Mouse (Mus musculus) spleen, adult 2 months (tissue): ENCODE measurements around the gene Htr3a. TPM values are rescaled to one million over a fixed set of nuclear protein-coding genes. Genes with fewer than 3 reads are reported as not detected.

Experiments used
- DNase-seq, 2 experiments: peaks; one replicate each; pipeline versions ENCODE4 v3.0.0 to v3.0.0-alpha.2; 2012 to 2021; ENCODE audit warnings: low spot score in 2 of 2, low read depth in 1 of 2
- H3K27ac ChIP-seq: fragments of 200-500 bp; 2 replicates; pipeline ENCODE4 v1.5.1; 2012; ENCODE audit warnings: low read length, inconsistent platforms; ENCODE audit not compliant: insufficient read depth
- H3K27me3 ChIP-seq: fragments of 200-500 bp; 2 replicates; pipeline ENCODE4 v1.6.1; 2012; ENCODE audit warnings: mild to moderate bottlenecking, moderate library complexity, low read length, inconsistent platforms; ENCODE audit not compliant: control insufficient read depth, insufficient read depth
- H3K36me3 ChIP-seq: fragments of 200-500 bp; 2 replicates; pipeline ENCODE4 v1.6.1; 2012; ENCODE audit warnings: mild to moderate bottlenecking, low read length, inconsistent platforms; ENCODE audit not compliant: control insufficient read depth, insufficient read depth
- H3K4me1 ChIP-seq: fragments of 200-500 bp; 2 replicates; pipeline ENCODE4 v1.6.1; 2011; ENCODE audit warnings: inconsistent platforms; ENCODE audit not compliant: control insufficient read depth, insufficient read depth, insufficient read length
- H3K4me3 ChIP-seq: fragments of 200-500 bp; 2 replicates; pipeline ENCODE4 v1.5.1; 2011; ENCODE audit warnings: mild to moderate bottlenecking, inconsistent platforms; ENCODE audit not compliant: insufficient read depth, insufficient read length; ENCODE audit errors: extremely low read depth
- CTCF ChIP-seq: fragments of 200-500 bp; IDR thresholded peaks from 2 replicates; pipeline ENCODE4 v1.5.1; 2011; ENCODE audit warnings: mild to moderate bottlenecking, inconsistent platforms; ENCODE audit not compliant: insufficient read depth, insufficient read length, insufficient replicate concordance; ENCODE audit errors: extremely low read depth
- POLR2A ChIP-seq: fragments of 200-500 bp; IDR thresholded peaks from 2 replicates; pipeline ENCODE4 v1.6.1; 2011; ENCODE audit warnings: low read depth, low read length, inconsistent platforms
- WGBS: fragments of 180-500 bp; shearing (Covaris S2); methylation state at CpG from one replicate; pipeline ENCODE4 v1.1.7; 2018; 5-methylcytosine and 5-hydroxymethylcytosine counted together
- polyA plus RNA-seq: library from polyadenylated mRNA; depleted of rRNA; stranded (reverse); fragments of >200 nt; gene quantifications from 2 replicates; pipeline ENCODE4 v1.2.3, GENCODE M21; 2012

The Htr3a gene
- polyA plus RNA-seq, 1 experiment = 0.05 TPM

- TF ChIP-seq POLR2A (no peak), CTCF (no peak)
- Histone ChIP-seq H3K27me3 (no peaks in the 10 kb centered on the region), H3K27ac (no peak overlapping the region), H3K4me3 (no peak overlapping the region), H3K36me3 (no peaks in the 10 kb centered on the region), H3K4me1 (no peaks in the 10 kb centered on the region)
- no peak for DNase-seq
- WGBS = 78% methylated on average over 2 of the region's 2 CpGs
Observed at GRCm38 (mm10) chr9:48903766-48904165, 7.1 kb downstream of the Htr3a start.

GRCm38 (mm10) chr9:48898551-48898950 is 12.3 kb downstream of the Htr3a start:
- TF ChIP-seq CTCF (no peak), POLR2A (no peak)
- WGBS = 21% methylated on average over 8 of the region's 8 CpGs
- no peak for DNase-seq

GRCm38 (mm10) chr9:48895819-48896536 is 14.9 kb downstream of the Htr3a start:
- no peak overlapping the region for H3K27ac ChIP-seq
- H3K4me3 ChIP-seq = no peak overlapping the region
- no peaks in the 10 kb centered on the region for H3K36me3 ChIP-seq
- H3K27me3 ChIP-seq = no peaks in the 10 kb centered on the region
- DNase-seq = no peak
- H3K4me1 ChIP-seq = no peaks in the 10 kb centered on the region
- no peak for TF ChIP-seq POLR2A
- no peak for TF ChIP-seq CTCF
- WGBS = 40% methylated on average over 18 of the region's 18 CpGs

More at GRCm38 (mm10) chr9:48898551-48898950, 12.3 kb downstream of the Htr3a start:
- H3K36me3 ChIP-seq = no peaks in the 10 kb centered on the region
- no peak overlapping the region for H3K27ac ChIP-seq
- H3K4me1 ChIP-seq = no peaks in the 10 kb centered on the region
- H3K4me3 ChIP-seq = no peak overlapping the region
- H3K27me3 ChIP-seq = no peaks in the 10 kb centered on the region

- 76% methylated on average over 6 of the region's 6 CpGs for WGBS
- Histone ChIP-seq H3K27ac (no peak overlapping the region), H3K36me3 (no peaks in the 10 kb centered on the region), H3K27me3 (no peaks in the 10 kb centered on the region), H3K4me1 (no peaks in the 10 kb centered on the region), H3K4me3 (no peak overlapping the region)
- TF ChIP-seq POLR2A (no peak), CTCF (no peak)
- DNase-seq = no peak
Observed at GRCm38 (mm10) chr9:48894755-48895154, 16.1 kb downstream of the Htr3a start.

- Histone ChIP-seq H3K4me1 (no peaks in the 10 kb centered on the region), H3K27me3 (no peaks in the 10 kb centered on the region), H3K4me3 (no peak overlapping the region), H3K36me3 (no peaks in the 10 kb centered on the region), H3K27ac (no peak overlapping the region)
- peak in 1 of 2 experiments; percentile 39 for DNase-seq
- 28% methylated on average over 3 of the region's 3 CpGs for WGBS
- TF ChIP-seq CTCF = peak; percentile 46; the same call in 1 of the 2 replicates
- no peak for TF ChIP-seq POLR2A
Observed at GRCm38 (mm10) chr9:48893986-48894385, 16.9 kb downstream of the Htr3a start.

- H3K27me3 ChIP-seq = no peaks in the 10 kb centered on the region
- DNase-seq = no peak
- TF ChIP-seq CTCF = no peak
- TF ChIP-seq POLR2A = no peak
- H3K27ac ChIP-seq = no peak overlapping the region
- 80% methylated on average over 7 of the region's 7 CpGs for WGBS
- H3K36me3 ChIP-seq = no peaks in the 10 kb centered on the region
- no peaks in the 10 kb centered on the region for H3K4me1 ChIP-seq
- no peak overlapping the region for H3K4me3 ChIP-seq
Observed at GRCm38 (mm10) chr9:48889093-48889492, 21.8 kb downstream of the Htr3a start.

- Histone ChIP-seq H3K27ac (no peak overlapping the region), H3K4me1 (no peaks in the 10 kb centered on the region), H3K27me3 (no peaks in the 10 kb centered on the region), H3K36me3 (no peaks in the 10 kb centered on the region), H3K4me3 (no peak overlapping the region)
- no peak for DNase-seq
- TF ChIP-seq POLR2A (no peak), CTCF (no peak)
- WGBS = 87% methylated on average over 8 of the region's 8 CpGs
Observed at GRCm38 (mm10) chr9:48872896-48873295, 38.0 kb downstream of the Htr3a start.
